Mouse (Mus musculus): ENCODE measurements around the gene Msmp.

The Msmp gene

DNA sequence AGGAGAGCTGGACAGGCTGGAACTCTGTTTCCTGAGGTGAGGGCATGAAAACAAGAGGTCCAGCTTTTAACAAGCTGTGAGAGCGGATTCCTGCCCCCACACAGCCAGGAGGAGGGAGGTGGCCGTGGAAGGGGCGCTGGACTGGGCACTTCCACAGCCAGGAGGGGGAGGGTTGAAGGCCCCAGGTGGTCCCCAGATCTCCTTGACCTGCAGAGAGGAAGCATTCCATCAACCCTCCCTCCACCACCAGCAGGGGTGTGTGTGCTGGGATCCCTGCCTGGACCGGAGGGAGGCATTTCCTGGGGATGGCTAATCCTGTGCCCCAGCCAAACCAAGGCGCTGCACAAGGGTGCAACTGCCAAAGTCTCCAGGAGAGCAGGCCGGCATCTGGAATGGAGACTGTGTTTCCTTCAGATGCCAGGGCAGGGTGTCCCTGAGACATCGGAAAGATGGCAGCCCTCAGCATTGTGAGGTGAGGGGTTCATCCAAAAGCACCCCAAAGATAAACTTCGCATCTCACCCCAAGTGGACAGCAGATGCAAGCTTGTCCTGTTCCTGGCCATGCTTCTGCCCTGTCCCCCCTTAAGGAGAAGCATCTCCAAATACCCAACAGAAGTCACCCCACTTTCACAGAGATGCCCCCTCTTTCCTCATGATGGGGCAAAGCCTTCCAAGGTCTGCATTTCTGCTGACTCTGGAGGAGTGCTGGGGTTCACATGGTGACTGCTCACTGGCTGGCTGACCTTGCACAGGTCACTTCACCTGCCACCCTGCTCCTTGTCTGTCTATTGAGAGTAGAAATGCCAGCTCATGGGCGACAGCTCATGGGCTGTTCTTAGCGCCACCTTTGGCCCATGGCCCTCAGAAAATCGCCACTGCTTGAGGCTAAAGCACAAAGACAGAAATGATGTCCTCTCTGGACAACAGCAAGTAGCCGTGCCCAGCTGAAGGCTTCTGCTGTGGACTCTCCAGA, at the start of gene Msmp:
Gene Msmp, minus strand, starts transcription at position 51 of the 973 bp plus-strand sequence.
- no peak for DNase-seq (ENCODE audit: extremely low spot score, low spot score)

DNA sequence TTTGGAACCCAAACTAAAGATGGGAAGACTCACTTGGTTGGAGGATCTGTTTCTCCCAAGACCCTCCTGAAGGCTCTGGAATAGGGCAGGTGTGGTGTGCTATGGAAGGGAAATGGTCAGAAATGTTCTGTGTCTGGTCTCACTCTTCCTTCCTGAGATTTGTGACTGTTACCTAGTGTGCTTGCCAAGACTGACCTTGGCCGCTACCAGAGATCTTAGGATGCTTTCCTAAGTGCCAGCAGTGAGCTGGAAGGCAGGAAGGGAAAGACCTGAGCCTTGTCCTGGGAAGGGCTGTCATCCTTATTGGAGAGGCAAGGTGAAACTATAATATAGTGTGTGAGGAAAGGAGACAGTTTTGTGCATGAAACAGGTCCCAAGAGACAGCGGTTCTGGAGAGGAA, 49.4 kb upstream of the Msmp start:
- DNase-seq (ENCODE audit: extremely low spot score, low spot score) = peak; percentile 11

DNA sequence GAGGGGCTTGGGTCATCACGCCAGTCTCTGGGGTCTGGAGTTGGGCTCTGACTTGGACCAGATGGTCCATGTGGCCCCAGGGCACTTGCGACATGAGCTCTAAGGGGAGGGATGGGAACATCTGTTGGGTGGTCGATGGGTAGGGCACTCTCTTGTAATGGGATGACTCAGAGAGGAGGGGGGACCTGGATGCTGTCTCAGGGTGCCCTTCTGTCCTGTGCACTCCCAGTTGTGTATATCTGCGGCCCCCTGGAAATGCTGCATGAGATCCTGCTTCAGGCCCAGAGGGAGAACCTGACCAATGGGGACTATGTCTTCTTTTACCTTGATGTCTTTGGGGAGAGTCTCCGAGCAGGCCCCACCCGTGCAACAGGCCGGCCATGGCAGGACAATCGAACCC, 49.0 kb upstream of the Msmp start:
- peak; percentile 12 for DNase-seq (ENCODE audit: extremely low spot score, low spot score)

DNA sequence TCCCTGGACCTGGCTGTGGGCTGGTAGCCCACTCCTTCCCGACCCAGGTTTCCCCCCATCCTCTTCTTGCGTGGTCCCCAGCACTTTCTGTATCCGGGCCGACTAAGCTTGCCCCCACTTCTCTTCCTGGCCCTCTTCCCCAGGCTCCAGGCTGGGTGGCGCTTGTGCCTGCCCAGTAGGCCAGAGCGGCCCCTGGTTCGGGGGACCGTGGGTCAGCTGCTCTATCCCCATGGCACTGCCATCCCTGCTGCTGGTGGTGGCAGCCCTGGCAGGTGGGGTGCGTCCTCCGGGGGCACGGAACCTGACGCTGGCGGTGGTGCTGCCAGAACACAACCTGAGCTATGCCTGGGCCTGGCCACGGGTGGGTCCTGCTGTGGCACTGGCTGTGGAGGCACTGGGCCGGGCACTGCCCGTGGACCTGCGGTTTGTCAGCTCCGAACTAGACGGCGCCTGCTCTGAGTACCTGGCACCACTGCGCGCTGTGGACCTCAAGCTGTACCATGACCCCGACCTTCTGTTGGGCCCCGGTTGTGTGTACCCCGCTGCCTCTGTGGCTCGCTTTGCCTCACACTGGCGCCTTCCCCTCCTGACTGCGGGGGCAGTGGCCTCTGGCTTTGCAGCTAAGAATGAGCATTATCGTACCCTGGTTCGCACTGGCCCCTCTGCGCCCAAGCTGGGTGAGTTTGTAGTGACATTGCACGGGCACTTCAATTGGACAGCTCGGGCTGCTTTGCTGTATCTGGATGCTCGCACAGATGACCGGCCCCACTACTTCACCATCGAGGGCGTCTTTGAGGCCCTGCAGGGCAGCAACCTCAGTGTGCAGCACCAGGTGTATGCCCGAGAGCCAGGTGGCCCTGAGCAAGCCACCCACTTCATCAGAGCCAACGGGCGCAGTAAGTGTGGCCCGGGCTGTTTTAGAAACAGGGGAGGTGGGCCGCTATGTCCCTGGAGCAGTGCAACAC, 47.9 kb upstream of the Msmp start:
- no peak for DNase-seq (ENCODE audit: extremely low spot score, low spot score)

DNA sequence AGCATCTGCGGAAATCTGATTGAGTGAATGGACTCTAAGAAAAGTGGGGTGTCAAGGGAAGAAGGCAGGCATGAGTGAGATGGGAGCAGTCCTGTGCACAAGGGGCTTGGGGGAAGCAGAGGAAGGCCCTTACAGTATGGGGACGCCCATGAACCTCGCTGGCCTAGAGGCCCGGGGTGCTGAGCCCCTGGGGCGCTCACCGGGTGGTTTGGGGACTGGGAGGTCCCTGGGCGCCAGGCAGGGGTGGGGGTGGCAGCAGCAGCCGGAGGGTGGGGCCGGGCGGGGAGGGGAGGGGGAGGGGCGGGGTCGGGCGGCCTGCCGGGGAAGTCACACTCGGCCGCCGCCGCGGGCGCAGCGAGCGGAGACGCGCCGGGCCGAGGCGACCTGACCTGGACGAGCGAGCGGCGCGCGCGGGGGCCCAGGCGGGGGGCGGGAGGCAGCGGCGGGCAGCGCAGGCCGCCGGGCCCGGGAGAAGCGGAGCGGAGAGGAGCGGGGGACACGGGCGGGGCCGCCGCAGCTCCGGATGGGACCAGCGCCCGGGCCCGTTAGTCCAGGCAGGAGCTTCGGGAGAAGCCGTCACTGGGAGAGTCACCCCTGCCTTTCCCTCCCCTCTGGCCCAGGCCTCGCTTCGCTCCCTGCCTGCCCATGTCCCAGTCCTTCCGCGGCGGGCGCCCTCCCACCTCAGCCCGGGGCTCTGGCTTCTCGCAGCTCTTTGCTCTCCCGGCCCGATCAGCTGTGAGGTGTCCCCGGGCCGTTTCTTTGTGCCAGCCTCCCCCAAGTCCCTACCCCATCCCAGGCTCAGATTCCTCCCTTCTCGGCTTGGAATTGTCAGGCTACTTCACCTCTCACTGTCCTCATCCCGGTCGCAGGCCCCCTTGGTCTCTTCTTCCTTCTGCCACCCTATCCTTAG, 47.0 kb upstream of the Msmp start, which contains the start of gene Npr2:
Gene Npr2, plus strand, starts transcription at position 890 of the 910 bp plus-strand sequence.
- DNase-seq (ENCODE audit: extremely low spot score, low spot score) = peak; percentile 74

DNA sequence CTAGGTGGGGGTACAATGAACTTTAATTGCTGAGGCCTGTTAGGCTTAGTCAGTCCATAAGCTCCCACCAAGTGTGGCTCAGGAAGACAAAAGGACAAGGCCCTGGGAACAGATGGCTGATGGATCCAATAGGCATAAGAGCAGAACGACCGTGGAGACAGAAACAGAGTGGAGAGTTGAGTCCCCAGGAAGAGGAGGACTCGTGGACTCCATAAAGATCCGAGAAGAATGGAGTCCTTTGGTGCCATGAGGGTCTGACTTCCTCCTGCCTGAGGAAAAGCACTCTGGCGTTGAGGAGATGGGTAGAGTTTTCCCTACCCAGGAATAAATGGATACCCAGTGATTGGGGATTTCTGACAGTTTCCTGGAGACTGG, 46.4 kb upstream of the Msmp start:
- peak; percentile 53 for DNase-seq (ENCODE audit: extremely low spot score, low spot score)

DNA sequence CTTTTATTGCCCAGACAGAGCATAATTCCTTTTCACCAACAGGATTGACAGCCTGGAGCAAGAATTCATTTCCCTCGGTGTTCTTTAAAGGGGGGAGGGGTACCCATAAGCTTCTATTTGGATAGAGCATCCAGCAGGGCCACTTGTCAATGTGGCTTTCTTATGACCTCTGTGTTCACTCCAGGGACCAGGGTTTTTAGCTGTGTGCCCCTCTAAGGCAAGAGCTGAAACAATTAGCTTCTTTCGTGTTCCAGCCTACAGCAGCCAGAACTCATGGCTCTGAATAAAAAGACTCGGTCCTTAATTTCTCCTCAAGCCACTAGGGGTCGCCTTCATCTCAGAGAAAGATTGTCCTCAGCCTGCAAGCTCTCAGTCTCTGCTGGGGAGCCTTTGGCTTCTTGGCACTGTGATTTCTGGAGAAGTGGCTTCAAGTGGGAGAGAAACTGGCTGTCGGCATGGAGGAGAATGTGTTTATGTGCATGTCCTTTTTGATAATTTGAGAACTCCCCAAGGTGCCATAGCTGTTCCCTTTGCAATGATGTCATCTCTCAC, 45.8 kb upstream of the Msmp start:
- DNase-seq (ENCODE audit: extremely low spot score, low spot score) = peak; percentile 79

DNA sequence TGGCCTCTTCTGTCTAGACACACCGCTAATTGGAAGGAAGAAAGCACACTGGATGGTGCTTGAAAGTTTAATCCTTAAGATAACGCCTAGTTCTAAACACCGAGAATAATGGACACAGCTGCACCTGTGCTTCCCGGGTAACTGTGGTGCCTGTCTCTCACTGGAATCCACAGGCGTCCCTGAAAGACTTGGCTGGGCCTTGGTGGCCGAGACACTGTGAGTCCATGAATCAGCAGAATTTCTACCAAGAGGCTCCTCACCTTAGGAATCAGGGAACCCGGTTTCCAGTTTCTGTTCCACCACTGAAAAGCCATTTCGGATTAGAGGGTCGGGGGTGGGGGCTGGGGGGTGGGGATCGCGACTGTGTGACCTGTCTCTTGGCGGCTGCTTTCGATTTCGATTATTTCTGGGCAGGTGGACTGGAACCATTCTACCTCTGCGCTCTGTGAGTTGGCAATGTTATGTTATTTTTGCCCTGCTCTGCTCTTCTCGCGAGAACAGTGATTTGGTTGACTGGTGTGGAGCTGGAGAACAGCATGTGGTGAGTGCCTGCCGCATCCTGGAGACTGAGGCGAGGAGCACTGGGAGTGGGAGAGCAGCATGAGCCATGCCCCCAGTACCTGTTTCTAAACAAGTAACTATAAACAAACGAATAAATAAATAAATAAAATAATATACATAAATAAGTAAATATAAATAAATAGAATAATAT, 45.0 kb upstream of the Msmp start:
- DNase-seq (ENCODE audit: extremely low spot score, low spot score) = peak; percentile 19

DNA sequence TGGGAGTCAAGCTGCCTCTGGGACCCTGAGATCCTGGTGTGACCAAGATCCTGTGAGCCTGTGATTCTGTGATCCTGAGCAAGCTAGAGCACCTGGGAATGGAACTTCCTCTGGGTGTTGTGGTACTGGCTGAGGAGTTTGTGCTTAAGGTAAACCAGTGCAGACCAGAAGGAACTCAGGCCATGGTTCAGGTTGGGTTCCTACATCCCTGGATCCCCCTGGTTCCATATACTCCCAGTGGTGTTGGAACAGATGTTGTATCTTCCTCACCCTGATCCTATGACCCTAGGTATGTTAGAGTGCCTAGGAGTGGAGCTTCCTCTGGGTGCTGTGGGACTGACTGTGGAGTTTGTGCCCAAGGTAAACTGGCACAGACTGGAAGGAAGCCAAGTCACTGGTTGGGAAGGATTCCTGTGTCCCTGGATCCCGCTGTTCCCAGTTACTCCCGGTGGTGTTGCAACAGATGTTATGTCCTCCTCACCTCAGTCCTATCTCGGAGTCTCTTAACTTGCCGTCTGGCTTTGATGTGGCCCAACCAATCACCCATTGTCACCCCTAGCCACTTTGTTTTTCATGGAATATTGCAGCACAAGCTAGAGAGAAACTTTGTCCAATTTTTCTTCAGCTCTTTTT, 36.0 kb upstream of the Msmp start:
- DNase-seq (ENCODE audit: extremely low spot score, low spot score) = no peak

DNA sequence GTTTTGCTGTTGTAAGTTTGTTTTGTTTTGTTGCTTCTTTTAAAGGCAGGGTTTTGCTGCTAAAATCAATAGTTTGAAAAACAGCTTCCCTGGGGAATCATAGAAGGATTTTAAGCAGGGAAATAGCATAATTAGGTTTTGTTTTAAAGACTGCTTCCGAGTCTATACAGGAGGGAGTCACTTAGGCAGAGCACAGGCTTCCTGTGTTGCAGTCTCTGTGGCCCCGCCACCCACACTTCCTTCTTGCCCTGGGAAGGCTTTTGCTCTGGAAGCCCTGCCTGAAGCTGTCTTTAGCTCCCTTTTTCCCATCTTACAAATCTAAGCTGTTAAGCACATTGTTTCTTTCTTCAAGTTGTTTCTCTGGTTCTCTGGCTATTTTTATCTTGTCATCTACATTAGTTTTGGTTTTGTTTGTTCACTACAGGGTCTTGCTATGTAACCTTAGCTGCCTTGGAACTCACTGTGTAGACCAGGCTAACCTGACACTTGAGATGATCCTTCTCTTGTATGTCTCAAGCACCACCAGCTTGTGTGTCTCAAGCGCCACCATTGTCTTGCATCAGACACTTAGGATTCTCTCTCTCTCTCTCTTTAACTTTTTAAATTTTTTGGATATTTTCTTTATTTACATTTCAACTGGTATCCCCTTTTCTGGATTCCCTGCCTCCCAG, 28.9 kb upstream of the Msmp start:
- no peak for DNase-seq (ENCODE audit: extremely low spot score, low spot score)

DNA sequence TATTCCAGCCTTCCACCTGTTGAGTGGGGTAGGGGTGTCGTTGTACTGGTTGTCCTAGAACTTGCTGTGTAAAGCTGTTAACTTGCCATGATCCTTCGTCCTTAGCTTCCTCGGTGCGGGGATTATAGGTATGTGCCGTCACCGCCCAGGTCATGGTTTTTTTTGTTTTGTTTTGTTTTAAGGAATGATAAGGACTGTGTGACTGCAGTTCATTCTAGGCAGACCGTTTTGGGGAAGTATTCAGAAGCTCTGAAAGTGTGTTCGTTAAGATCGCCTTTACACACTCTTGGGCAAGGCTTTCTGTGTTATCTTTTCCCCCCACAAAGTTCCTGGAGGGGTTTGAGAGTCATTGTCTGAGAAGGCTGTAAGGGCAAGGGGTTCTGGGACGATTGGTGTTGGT, 28.2 kb upstream of the Msmp start:
- DNase-seq (ENCODE audit: extremely low spot score, low spot score) = no peak

DNA sequence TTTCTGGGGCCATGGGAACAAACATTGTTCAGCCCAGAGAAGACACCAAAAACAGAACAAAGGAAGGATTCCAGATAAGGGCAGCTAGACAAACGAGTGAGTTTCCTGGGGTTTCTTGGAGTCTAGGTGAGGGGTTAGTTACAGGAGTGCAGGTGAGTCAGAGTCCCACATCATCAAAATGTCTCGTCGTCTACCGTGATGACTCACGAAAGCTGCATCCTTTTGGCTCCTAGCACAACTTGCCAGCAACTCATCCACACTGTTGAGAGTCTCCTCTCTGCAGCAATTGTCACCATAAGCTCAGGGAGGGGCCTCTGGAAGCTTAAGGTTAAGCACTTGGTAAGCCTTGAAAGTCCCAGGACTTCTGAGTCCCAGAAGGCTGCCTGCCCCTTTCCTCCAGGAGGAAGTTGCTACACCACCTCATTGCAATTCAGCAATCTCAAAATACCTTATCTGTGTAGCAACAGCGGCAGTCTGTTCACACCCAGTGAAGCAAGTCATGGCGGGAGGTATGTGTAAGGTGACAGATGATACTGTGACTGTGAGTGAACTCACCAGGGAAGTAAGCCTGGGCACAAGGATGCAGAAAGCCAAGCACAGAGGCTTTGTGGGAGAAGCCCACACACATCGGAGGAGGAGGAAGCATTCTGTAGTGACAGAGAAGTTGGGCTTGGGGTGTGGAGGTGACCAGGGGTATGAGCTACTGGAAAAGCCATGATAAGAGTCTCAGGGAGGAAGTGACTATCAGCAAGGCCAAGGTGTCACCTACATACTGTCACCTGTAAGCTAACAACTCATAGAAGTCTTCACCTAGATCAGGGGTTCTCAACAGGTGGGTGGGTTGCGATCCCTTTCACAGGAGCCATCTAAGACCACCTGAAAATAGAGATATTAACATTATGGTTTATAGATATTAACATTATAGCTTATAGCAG, 20.7 kb upstream of the Msmp start:
- no peak for DNase-seq (ENCODE audit: extremely low spot score, low spot score)

DNA sequence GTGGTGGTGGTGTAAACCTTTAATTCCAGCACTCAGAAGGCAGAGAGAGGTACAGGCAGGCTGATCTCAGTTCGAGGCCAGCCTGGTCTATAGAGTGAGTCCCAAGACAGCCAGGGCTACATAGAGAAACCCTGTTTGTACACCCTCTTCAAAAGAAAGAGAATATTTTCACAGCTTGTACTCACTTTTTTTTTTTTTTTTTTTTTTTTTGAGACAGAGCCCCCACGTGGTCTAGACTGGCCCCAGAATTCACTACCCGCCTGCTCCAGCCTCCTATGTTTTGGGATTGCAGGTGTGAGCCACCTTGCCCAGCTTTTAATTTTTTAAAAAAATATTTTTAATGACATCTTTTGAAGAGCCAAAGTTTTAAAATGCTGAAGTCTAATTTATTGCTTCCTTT, 19.8 kb upstream of the Msmp start:
- DNase-seq (ENCODE audit: extremely low spot score, low spot score) = no peak

DNA sequence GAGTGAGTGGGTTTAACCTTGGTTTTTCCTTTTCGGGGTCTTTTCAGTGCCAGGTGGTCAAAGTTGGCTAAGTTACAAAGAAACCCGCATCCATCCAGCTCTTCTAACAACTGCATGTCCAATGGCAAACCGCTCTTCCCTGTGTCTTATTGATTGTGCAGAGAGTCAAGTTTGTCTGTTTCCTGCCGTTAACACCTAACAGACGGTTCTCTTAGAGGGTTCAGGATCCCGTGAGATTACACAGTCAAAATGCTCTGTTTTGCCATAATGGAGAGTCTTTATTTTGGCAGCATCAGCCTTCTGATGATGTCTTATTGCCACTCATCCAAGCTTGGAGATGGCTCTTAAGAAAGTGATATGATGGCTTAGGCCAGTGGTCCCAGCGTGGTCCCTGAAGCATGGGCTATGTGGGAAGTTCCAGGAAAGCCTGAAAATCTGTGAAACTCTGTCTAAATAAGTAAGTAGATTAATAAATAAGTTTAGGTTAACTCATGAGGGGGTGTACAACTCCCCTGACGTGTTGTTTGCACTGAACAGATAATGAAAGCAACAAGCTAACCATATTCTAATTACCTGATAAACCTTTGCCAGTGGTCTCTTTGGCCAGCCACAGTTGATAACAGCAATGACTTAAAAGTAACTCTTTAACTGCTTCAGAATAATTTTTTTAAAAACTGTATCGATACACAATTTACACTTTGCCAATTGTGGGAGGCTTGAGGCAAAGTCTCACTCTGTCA, 16.1 kb upstream of the Msmp start:
- DNase-seq (ENCODE audit: extremely low spot score, low spot score) = no peak

DNA sequence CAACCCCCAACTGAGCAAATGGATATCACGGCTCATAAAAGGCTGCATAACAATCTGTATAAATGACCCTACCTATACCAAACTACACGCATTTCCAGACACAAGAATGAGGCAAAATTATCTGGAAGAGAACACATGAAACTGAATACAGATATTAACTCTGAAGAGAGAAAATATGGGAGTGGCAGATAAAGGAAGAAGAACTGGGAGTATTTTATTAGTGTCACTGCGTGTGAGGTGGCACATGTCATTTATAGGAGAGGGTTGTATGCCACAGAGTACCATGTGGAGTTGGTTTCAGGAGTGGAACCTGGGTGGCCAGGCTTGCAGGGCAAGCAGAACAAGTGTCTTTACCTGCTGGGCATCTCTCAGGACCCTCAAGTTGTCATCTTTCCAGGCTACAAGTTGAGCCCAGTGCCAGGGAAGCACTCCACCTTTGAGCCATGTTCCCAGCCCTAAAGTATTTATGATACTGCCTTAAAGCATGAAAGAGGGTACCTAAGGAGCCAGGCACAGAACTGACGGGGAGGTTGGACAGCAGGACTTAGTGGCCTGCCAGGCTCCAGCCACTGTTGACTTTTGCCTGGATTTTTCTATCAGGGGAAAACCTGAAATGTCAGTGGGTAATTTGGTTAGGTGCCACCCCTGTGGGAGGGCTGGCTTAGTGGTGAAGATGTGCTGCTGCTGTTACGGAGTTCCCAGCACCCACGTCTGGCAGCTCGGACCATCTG, 14.5 kb upstream of the Msmp start:
- DNase-seq (ENCODE audit: extremely low spot score, low spot score) = no peak

DNA sequence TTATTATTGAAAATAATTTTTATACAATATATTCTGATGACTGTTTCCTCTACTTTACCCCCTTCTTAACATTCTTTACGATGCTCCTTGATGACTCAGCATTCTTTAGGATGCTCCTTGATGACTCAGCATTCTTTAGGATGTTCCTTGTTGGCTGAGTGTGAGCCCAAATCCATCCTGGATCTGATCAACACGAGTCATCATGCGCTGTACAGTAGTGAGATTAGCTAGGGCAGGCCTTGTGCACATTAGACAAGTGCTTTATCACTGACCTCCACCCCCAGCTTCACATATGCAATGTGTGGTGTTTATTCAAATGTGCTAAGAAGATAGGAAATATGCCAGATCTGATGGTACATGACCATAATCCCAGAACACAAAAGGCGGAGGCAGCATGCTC, 13.9 kb upstream of the Msmp start:
- no peak for DNase-seq (ENCODE audit: extremely low spot score, low spot score)
